Mouse (Mus musculus) limb, embryonic 10.5 days (tissue): ENCODE data around the gene Gm28048. TPM values are rescaled to one million over a fixed set of nuclear protein-coding genes. Genes with fewer than 3 reads are reported as not detected.

Experiments
- DNase-seq: peaks from one replicate; pipeline ENCODE4 v3.0.0-alpha.2; 2017; ENCODE audit warnings: low spot score
- H3K27ac ChIP-seq: fragments of 300-500 bp; sonication (generic); 2 replicates; pipeline ENCODE4 v1.5.1; 2016; ENCODE audit warnings: mild to moderate bottlenecking
- H3K27me3 ChIP-seq: fragments of 300-500 bp; sonication (generic); 2 replicates; pipeline ENCODE4 v1.6.1; 2016; ENCODE audit warnings: low read depth, mild to moderate bottlenecking; ENCODE audit not compliant: poor library complexity, severe bottlenecking
- H3K36me3 ChIP-seq: fragments of 300-500 bp; sonication (generic); 2 replicates; pipeline ENCODE4 v1.6.1; 2016; ENCODE audit warnings: mild to moderate bottlenecking, moderate library complexity
- H3K4me1 ChIP-seq: fragments of 300-500 bp; sonication (generic); 2 replicates; pipeline ENCODE4 v1.6.1; 2016
- H3K4me3 ChIP-seq: fragments of 300-500 bp; sonication (generic); 2 replicates; pipeline ENCODE4 v1.5.1; 2016; ENCODE audit warnings: mild to moderate bottlenecking, moderate library complexity
- H3K9me3 ChIP-seq: fragments of 300-500 bp; sonication (generic); replicated peaks from 2 replicates; pipeline ENCODE4 v1.6.1; 2016; ENCODE audit warnings: mild to moderate bottlenecking
- WGBS: fragments of 180-500 bp; shearing (Covaris S2); methylation state at CpG from one replicate; pipeline ENCODE4 v1.1.7; 2016; 5-methylcytosine and 5-hydroxymethylcytosine counted together
- polyA plus RNA-seq: library from polyadenylated mRNA; unstranded; fragments of >200 nt; fragmentation: Nextera tagmentation; extraction: Ambion mirVana; gene quantifications from 2 replicates; pipeline ENCODE4 v1.2.1, GENCODE M21; 2016

Gm28048 gene
- polyA plus RNA-seq, 1 experiment from 2014 or later: 4.1 TPM

DNA sequence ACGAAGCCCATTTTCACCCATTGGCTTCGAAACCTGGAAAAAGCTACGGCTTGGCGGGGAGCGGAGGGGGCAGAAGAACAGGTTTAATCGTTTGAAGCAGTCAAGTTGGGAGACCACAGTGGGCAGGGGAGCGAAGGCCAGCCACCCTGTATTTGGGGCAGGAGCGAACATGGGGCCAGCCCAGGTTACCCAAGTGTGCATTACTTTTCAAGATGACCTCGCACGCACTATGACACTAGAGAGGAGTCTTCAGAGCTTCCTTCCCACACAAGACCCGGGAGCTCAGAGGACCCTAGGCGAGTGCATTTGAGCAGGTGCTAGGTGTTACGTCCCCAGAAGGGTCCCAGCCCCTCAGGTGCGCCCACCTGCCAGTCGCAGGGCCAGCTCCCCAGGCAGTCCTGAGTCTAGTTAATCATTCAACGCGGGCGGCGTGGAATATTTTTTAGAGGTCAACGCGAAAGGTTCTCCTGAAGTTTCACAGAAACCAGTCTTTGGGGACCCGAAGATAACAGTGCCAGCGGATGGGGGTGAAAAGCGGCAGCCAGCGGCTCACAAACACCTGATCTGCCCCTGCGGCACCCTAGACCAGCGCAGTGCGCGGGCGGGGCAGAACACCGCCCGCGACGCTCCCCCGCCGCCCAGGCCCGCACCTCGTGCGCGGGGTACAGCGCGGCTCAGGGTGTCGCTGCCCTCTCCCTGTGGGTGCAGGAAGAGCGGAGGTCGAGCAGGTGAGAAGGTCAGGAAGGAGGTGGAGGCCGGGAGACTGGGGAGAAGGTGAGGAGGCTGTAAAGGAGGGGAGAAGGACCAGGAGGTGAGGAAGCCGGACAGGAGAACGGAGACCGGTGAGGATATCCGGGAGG, 123.2 kb downstream of the Gm28048 start:
- Histone ChIP-seq H3K36me3 (no peaks in the 10 kb centered on the region), H3K27ac (peak overlapping the region; percentile 80), H3K9me3 (no peaks in the 10 kb centered on the region), H3K27me3 (peaks cover 66% of the 10 kb centered on the region), H3K4me3 (peak overlapping the region; percentile 77), H3K4me1 (peaks cover 26% of the 10 kb centered on the region)
- peak; percentile 46 for DNase-seq
- WGBS: 3% methylated on average over 50 of the region's 50 CpGs

DNA sequence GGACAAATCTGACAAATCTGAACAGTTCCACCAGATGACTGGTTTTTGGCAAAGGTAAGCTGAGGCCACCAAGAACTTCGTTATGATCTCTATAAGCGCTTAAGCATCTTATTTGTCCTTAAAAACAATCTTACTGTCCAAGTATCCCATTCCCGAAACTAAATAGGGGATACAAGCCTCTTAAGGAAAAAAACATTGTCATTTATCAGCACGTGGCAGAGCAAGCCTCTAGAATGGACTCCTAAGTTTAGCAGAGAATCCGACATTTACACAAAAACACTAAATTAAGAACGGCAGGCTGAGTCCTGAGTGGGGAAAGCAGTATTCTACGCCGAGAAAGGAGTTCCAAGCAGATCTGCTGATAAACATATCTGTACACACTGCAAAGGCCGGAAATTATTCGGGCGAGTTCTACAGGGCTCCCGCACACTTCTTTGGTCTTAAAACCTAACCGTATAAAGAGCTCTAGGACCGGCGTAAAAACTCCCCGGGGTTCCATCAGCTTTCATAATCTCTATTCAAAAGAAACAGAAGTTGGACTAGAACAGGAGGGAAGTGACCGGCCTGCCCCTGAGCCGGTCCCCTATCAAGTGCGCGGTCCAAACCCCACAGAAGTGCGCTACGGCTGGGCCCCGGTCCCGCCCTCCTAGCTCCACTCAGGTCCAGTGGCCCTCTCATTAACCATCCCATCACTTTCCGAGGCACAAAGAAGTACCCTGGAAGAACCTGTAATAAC, 124.0 kb downstream of the Gm28048 start:
- Histone ChIP-seq H3K4me3 (peak overlapping the region; percentile 77), H3K27ac (no peak overlapping the region), H3K9me3 (no peaks in the 10 kb centered on the region), H3K27me3 (peaks cover 59% of the 10 kb centered on the region), H3K4me1 (peaks cover 27% of the 10 kb centered on the region), H3K36me3 (no peaks in the 10 kb centered on the region)
- 18% methylated on average over 25 of the region's 25 CpGs for WGBS
- DNase-seq: peak; percentile 55

DNA sequence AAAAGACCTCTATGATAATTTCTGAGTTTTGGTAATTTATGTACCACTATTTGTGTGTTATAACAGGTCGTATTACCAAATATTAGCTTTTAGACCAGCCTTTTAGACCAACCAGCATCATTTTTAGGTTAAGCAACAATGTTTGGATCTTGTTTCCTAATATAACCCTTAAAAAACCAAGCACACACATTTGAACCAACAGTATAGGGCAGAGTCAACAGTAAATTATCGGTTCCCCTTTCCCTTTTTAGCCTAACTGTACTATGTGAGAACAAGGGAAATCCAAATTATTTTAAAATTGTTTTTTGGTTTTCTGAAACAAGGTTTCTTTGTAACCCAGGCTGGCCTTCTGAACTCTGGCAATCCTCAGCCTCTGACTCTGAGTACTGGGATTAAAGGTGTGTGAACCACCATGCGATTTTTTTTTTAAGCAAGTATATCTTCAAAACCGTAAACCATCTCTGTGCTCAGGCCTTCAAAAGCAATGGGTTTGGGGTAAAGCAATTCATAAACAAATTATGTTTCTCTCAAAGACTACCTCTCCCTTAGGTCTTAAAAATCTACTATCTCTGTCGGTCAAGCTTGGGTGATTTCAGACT, 124.7 kb downstream of the Gm28048 start:
- 80% methylated on average over 5 of the region's 5 CpGs for WGBS
- peaks cover 54% of the 10 kb centered on the region for H3K27me3 ChIP-seq
- H3K36me3 ChIP-seq: no peaks in the 10 kb centered on the region

DNA sequence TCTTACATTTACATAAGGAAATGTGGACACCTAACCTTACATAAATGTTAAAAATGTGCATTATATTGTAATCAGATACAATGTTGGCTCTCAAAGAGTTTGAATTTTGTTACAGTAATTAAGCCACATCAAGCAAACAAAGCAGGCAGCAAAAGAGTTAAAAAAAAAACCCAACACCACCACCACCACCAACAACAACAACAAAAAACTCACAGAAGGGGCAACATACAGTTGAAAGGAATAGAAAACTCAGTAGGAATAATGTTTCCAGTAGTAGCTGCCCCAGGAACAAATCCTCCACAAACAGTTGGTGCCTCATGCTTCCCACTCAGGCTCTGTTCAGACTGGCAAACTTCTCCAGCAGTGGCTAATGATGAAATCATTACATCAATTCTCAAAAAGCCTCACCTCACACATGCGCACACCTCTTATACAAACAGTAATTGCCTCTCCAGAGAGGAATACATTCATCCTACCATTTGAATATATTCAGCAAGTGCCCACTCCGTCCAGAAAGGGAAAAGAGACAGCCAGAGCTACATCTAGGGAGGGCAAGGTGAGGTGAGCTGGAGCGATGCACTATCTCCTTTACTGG, 125.4 kb downstream of the Gm28048 start:
- peaks cover 47% of the 10 kb centered on the region for H3K27me3 ChIP-seq

More for the DNA sequence above, 124.7 kb downstream of the Gm28048 start:
- H3K9me3 ChIP-seq: no peaks in the 10 kb centered on the region
- peaks cover 33% of the 10 kb centered on the region for H3K4me1 ChIP-seq
- H3K4me3 ChIP-seq: no peak overlapping the region
- no peak for DNase-seq
- H3K27ac ChIP-seq: no peak overlapping the region

DNA sequence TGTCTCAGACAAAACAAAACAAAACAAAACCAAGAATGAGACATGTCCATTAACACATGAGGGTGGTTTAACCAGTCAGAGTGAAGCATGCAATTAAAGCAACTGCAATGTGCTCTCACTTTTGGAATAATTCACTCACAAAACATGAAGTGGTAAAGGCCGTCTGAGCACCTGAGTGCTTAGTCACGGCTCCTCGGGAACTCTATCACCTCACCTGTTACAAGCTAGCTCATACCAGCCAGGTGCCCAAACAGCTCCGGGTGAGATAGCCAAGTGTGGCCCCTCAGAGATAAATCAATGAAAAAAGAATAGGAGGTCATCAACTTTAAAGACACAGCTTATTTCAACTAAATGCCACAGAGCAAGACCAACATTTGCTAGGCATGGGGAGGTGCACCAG, 127.3 kb downstream of the Gm28048 start:
- WGBS: 87% methylated on average over 4 of the region's 4 CpGs

More for the DNA sequence above, 125.4 kb downstream of the Gm28048 start:
- Histone ChIP-seq H3K9me3 (no peaks in the 10 kb centered on the region), H3K36me3 (no peaks in the 10 kb centered on the region), H3K4me3 (no peak overlapping the region), H3K27ac (no peak overlapping the region), H3K4me1 (peaks cover 33% of the 10 kb centered on the region)
- no peak for DNase-seq
- 84% methylated on average over 3 of the region's 3 CpGs for WGBS

DNA sequence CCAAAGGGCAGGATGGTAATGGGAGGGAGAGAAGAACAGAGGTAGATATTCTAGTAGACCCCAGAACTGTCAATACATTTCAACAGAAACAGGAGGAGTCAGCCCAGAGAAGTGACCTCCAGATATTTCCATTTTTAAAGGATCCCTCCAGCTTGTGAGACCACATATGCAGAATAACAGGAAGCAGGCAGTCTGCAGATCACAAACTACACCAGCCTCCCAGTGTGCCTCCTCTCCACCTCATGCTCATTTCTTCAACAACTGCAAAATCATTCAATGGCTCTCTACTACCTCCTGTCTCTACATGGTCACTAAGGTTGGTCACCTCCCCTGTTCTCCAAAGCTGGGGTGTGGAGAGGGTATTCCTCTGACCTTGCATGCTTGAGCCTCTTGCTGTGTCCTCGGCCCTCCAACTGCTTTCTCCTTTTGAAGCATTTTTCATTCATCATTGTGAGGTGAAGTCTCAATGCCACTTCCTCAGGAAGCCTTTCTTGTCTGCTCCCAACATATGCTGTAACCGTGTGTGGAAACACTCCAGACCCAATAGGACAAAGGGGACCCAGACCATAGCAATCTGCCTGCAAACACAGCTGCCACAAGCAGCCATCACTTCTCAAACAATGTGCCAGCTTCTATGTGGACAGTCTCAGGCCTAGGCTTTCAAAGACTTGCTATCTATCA, 128.3 kb downstream of the Gm28048 start:
- DNase-seq: no peak
- H3K27ac ChIP-seq: no peak overlapping the region
- H3K4me3 ChIP-seq: no peak overlapping the region
- no peaks in the 10 kb centered on the region for H3K9me3 ChIP-seq
- H3K27me3 ChIP-seq: peaks cover 25% of the 10 kb centered on the region
- H3K36me3 ChIP-seq: no peaks in the 10 kb centered on the region
- 73% methylated on average over 2 of the region's 2 CpGs for WGBS
- peaks cover 14% of the 10 kb centered on the region for H3K4me1 ChIP-seq

More for the DNA sequence above, 127.3 kb downstream of the Gm28048 start:
- Histone ChIP-seq H3K4me3 (no peak overlapping the region), H3K4me1 (peaks cover 23% of the 10 kb centered on the region), H3K27ac (no peak overlapping the region), H3K9me3 (no peaks in the 10 kb centered on the region), H3K36me3 (no peaks in the 10 kb centered on the region), H3K27me3 (peaks cover 32% of the 10 kb centered on the region)
- DNase-seq: no peak

DNA sequence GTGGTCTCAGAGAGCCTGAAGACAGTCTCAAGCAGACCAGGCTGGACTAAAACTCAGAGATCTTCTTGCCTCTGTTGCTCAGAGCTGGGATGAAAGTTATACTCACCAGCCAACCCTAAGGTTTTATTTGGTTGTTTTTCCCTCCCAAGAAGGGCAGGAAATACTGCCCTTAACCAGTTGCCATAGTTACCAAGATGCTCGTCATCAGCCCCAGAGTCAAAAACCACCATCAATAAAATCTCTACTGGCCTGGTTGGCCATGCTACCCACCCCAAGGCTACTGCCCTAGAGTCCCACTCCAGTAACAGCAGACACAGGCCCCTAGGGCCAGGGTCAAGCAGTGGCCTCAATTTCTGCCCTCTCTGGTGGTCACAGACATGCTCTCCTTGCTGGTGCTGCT, 129.4 kb downstream of the Gm28048 start:
- 67% methylated on average over 1 of the region's 1 CpGs for WGBS

DNA sequence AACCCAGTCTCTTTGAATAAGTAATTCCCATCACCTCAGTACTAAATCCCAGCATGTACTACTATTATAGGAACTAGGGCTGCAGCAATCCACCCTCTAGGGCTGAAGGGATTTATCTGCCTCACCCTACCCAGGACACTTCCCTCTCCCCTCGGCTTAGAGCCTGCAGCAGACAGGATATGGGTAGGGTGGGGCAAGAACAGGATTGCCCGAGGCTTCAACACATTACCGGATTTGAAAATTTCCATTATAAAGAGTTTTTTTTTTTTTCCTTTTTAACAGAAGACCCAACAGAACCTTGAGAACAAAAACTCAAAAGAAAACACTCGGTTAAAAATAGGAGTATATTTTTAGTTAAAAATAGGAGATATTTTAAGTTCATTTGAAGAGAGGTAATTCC, 130.5 kb downstream of the Gm28048 start:
- no peaks in the 10 kb centered on the region for H3K36me3 ChIP-seq
- H3K4me3 ChIP-seq: no peak overlapping the region
- peaks cover 3% of the 10 kb centered on the region for H3K27me3 ChIP-seq
- H3K9me3 ChIP-seq: no peaks in the 10 kb centered on the region
- peaks cover 25% of the 10 kb centered on the region for H3K4me1 ChIP-seq
- 50% methylated on average over 4 of the region's 4 CpGs for WGBS
- no peak for DNase-seq
- H3K27ac ChIP-seq: no peak overlapping the region

More for the DNA sequence above, 129.4 kb downstream of the Gm28048 start:
- Histone ChIP-seq H3K4me3 (no peak overlapping the region), H3K4me1 (peaks cover 17% of the 10 kb centered on the region), H3K9me3 (no peaks in the 10 kb centered on the region), H3K27me3 (peaks cover 14% of the 10 kb centered on the region), H3K36me3 (no peaks in the 10 kb centered on the region), H3K27ac (no peak overlapping the region)
- DNase-seq: no peak

DNA sequence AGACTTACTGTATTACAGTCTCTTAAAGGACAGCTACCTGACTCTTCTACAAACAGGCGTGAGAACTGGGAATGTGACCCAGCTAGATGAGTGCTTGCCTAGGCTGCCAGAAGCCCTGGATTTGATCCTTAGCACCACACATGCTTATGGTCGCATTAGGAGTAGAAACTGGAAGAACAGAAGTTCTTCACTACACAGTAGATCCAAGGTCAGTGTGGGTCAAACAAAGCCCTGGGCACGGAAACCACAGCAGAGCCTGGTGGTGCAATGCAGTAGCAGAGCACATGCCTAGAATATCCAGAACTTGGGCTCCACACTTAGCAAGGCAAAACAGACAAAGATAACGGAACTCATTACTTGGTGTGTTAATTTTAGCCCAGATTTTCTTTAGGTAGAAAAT, 131.8 kb downstream of the Gm28048 start:
- Histone ChIP-seq H3K36me3 (no peaks in the 10 kb centered on the region), H3K9me3 (no peaks in the 10 kb centered on the region), H3K4me1 (peaks cover 27% of the 10 kb centered on the region), H3K27me3 (no peaks in the 10 kb centered on the region; the same call in 1 of the 2 replicates), H3K27ac (no peak overlapping the region), H3K4me3 (no peak overlapping the region)
- 86% methylated on average over 4 of the region's 4 CpGs for WGBS
- no peak for DNase-seq

DNA sequence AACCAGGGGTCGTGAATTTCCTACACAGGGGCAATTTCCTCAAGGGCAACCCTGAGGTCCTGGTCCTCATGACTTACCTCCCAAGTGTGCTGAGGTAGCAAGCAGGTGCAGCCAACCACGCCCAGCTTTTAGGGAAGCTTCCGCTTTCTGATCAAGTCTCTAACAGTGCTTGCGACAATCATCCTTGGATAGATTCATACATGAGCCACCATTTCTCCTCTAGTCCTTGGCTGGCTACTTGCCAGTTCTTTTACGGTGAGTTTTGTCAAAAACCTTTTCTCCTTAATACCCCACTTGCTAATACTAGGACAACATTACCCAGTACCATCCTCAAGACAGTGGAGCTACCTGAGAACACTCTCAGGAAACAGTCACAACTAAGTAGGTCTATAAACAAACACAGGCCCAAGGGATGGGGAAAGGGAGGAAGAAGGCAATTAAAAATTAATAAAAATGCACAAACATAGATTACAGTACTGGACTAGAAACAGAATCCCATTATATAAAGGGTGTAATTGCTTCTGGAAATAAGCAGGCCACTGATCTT, 133.2 kb downstream of the Gm28048 start:
- DNase-seq: no peak
- H3K9me3 ChIP-seq: no peaks in the 10 kb centered on the region
- no peaks in the 10 kb centered on the region for H3K36me3 ChIP-seq
- WGBS: 81% methylated on average over 5 of the region's 5 CpGs
- no peak overlapping the region for H3K4me3 ChIP-seq
- no peak overlapping the region for H3K27ac ChIP-seq
- H3K4me1 ChIP-seq: peaks cover 27% of the 10 kb centered on the region
- H3K27me3 ChIP-seq: no peaks in the 10 kb centered on the region; the same call in 1 of the 2 replicates

DNA sequence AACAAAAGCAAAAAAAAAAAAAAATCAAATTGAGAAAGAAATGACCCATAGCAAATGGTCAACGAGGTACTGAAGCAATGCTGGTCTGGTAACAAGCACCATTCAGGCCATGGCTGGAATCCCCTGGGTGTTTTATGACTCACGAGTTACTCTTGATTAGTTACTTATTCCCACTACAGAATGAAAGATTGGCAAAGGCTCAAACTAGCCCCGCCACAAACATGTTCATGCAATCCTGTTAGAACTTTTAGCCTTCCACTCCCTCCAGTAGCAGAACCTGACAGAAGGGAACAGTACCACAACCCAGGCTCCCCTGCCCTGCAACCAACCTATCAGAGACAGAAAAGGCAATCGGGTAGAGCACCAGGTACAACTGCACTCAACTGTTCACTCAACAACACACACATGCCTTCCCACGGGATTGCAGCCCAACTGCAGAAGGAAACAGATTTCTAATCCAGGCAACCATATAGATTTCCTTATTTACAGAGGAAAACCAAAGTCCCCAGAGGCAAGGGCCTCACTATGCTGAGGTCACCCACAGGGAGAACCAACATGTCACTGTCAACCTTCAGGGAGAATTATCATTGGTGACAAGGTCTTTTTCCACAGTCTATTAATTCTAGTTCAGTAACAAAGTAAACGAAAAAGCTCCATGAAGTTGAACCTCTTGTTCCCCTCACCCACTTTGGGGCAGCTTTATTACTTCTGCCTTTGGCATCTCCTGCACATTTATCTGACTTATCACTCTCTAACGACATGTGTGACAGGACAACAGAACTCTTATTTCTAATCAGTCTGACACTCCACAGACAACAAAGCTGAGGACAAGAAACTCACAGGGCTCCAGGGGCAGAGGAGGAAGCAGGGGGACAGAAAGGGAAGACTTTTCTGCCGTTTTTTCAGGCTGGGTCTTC, 133.9 kb downstream of the Gm28048 start:
- H3K27me3 ChIP-seq: no peaks in the 10 kb centered on the region
- WGBS: 37% methylated on average over 8 of the region's 8 CpGs
- DNase-seq: no peak
- H3K4me1 ChIP-seq: peaks cover 27% of the 10 kb centered on the region
- H3K4me3 ChIP-seq: no peak overlapping the region
- H3K36me3 ChIP-seq: no peaks in the 10 kb centered on the region
- H3K27ac ChIP-seq: no peak overlapping the region
- H3K9me3 ChIP-seq: no peaks in the 10 kb centered on the region
